Mouse (Mus musculus) neural tube, embryonic 13.5 days (tissue): Measurements from ENCODE around the gene Nenf. TPM values are rescaled to one million over a fixed set of nuclear protein-coding genes. Genes with fewer than 3 reads are reported as not detected.

Experiments used
- ATAC-seq: fragments of 200-750 bp; cut with Nextera tagmentation; 2 replicates; pipeline ENCODE4 v1.8.0; 2017; ENCODE audit warnings: low read depth, mild to moderate bottlenecking, moderate TSS enrichment, moderate library complexity
- H3K27ac ChIP-seq: fragments of 300-500 bp; sonication (generic); replicated peaks from 2 replicates; pipeline ENCODE4 v1.5.1; 2015; ENCODE audit warnings: moderate library complexity, mild to moderate bottlenecking, inconsistent platforms
- H3K27me3 ChIP-seq: fragments of 300-500 bp; sonication (generic); 2 replicates; pipeline ENCODE4 v1.6.1; 2015; ENCODE audit warnings: mild to moderate bottlenecking, inconsistent platforms
- H3K36me3 ChIP-seq: fragments of 300-500 bp; sonication (generic); 2 replicates; pipeline ENCODE4 v1.6.1; 2015; ENCODE audit warnings: mild to moderate bottlenecking, inconsistent platforms
- H3K4me1 ChIP-seq: fragments of 300-500 bp; sonication (generic); replicated peaks from 2 replicates; pipeline ENCODE4 v1.6.1; 2015; ENCODE audit warnings: inconsistent platforms
- H3K4me2 ChIP-seq: fragments of 300-500 bp; sonication (generic); 2 replicates; pipeline ENCODE4 v1.6.1; 2015; ENCODE audit warnings: inconsistent platforms, mild to moderate bottlenecking, moderate library complexity
- H3K4me3 ChIP-seq: fragments of 300-500 bp; sonication (generic); 2 replicates; pipeline ENCODE4 v1.5.1; 2015; ENCODE audit warnings: mild to moderate bottlenecking, inconsistent platforms
- H3K9ac ChIP-seq: fragments of 300-500 bp; sonication (generic); 2 replicates; pipeline ENCODE4 v1.6.1; 2015; ENCODE audit warnings: moderate library complexity, mild to moderate bottlenecking, inconsistent platforms
- H3K9me3 ChIP-seq: fragments of 300-500 bp; sonication (generic); 2 replicates; pipeline ENCODE4 v1.6.1; 2016; ENCODE audit warnings: inconsistent platforms
- WGBS: fragments of 180-500 bp; shearing (Covaris S2); methylation state at CpG from one replicate; pipeline ENCODE4 v1.1.7; 2015; 5-methylcytosine and 5-hydroxymethylcytosine counted together
- polyA plus RNA-seq: library from polyadenylated mRNA; unstranded; fragments of >200 nt; fragmentation: Nextera tagmentation; extraction: Ambion mirVana; gene quantifications from 2 replicates; pipeline ENCODE4 v1.2.1, GENCODE M21; 2015

The Nenf gene
- polyA plus RNA-seq, 1 experiment from 2014 or later: 121 TPM

DNA sequence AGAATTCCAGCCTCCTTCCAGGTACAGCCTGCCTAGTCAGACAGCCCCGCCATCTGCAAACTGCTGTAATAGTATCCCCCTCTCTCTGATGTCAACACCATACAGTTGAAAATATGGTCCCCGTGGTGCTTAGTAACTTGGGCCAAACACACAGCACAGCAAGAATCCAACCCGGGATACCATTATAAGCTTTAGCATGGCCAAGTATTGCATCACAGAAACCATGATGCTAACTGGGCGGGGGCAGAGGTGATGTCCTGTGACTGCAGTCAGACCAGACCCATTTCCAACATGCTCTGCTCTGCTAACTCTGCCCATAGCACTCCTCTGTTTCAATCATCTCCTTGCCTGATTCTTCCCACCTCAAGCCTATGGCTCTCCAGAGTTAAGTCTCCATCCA lies 4.1 kb downstream of the Nenf start:
- WGBS: 89% methylated on average over 4 of the region's 4 CpGs

DNA sequence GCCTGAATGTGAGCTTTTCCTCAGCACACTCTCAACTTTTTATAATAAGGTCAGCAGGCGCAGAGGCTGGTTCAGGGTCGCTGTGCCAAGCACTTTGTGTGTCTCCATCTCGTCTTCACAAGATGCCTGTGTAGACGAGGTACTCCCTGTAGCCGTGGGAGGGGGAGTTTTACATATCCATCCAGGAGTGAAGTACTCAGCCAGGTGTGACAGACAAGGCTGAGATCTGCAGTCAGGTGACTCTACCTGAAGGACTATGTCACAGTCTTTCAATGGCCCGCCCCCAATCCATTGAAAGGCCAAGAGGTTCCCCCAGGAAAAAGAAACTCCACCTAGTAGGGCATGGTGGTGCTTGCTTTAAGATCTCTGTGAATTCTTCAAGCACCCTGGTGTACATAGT lies 4.8 kb downstream of the Nenf start:
- Histone ChIP-seq H3K4me2 (peak overlapping the region; percentile 52), H3K4me3 (peak overlapping the region; percentile 44; the same call in 1 of the 2 replicates), H3K36me3 (peaks cover 6% of the 10 kb centered on the region), H3K4me1 (peaks cover 15% of the 10 kb centered on the region), H3K9me3 (no peaks in the 10 kb centered on the region), H3K27ac (no peak overlapping the region), H3K27me3 (no peaks in the 10 kb centered on the region), H3K9ac (no peak overlapping the region)
- 75% methylated on average over 6 of the region's 6 CpGs for WGBS
- ATAC-seq: no peak

More for the DNA sequence above, 4.1 kb downstream of the Nenf start:
- Histone ChIP-seq H3K9ac (no peak overlapping the region), H3K27ac (no peak overlapping the region), H3K36me3 (peaks cover 4% of the 10 kb centered on the region; the same call in 1 of the 2 replicates), H3K9me3 (no peaks in the 10 kb centered on the region), H3K4me3 (no peak overlapping the region), H3K27me3 (no peaks in the 10 kb centered on the region), H3K4me2 (no peak overlapping the region), H3K4me1 (peaks cover 15% of the 10 kb centered on the region)
- ATAC-seq: no peak

DNA sequence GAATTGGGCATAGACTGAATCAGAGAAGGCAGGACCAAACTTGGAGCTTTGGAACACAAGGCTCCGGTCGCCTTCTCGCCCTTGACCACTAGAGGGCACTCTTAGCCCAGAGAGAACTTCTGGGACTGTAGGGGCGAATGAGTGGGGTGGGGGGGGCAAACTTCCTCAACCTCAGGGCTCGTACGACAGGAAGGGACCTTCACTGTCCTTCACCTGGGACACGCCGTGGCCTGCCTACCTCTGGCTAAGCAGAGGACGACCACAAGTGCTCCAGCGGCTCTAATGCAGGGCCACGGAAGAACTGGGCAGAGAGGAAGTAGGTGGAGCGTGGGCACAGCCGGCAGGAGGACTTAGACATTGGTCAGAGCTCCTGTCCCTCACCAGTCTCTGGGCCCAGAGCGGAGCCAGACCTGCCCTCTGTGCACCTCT lies 5.5 kb downstream of the Nenf start:
- Histone ChIP-seq H3K27ac (no peak overlapping the region), H3K4me2 (peak overlapping the region; percentile 52), H3K9me3 (no peaks in the 10 kb centered on the region), H3K4me1 (peaks cover 14% of the 10 kb centered on the region), H3K4me3 (peak overlapping the region; percentile 44), H3K36me3 (peaks cover 13% of the 10 kb centered on the region), H3K9ac (peak overlapping the region; percentile 67), H3K27me3 (no peaks in the 10 kb centered on the region)
- WGBS: 1% methylated on average over 14 of the region's 14 CpGs
- ATAC-seq: peak; percentile 83

DNA sequence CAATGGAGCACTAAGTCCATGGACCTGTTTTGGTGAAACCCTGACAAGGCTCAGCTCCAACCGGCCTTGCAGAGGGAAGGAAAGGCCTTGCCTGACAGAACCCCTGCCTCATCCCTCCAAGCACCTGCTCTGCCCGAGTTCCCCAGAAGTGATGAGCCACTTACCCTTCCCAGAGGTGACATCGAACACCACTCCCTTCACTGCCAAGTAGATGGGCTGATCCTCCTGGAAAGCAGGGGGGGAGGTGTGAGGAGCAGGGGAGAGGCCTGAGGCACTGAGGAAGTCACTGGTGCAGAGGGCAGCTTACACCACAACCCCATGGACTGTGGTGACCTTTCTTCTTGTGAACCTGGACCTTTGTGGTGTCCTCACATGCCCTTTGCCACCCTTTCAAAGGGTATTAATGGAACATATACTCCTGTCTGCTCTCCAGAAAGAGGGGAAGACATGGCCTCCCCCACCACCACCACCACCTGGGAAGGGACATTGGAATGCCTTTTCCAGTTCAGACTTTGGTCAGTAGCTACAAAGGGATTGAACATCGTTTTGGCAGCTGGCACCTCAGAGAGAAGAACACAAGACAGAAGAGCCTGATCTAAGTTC lies 6.6 kb downstream of the Nenf start:
- Histone ChIP-seq H3K4me3 (no peak overlapping the region), H3K4me2 (no peak overlapping the region), H3K27me3 (no peaks in the 10 kb centered on the region), H3K9me3 (no peaks in the 10 kb centered on the region), H3K27ac (no peak overlapping the region), H3K4me1 (peaks cover 7% of the 10 kb centered on the region; the same call in 1 of the 2 replicates), H3K36me3 (peaks cover 21% of the 10 kb centered on the region), H3K9ac (no peak overlapping the region)
- no peak for ATAC-seq
- 74% methylated on average over 4 of the region's 4 CpGs for WGBS

DNA sequence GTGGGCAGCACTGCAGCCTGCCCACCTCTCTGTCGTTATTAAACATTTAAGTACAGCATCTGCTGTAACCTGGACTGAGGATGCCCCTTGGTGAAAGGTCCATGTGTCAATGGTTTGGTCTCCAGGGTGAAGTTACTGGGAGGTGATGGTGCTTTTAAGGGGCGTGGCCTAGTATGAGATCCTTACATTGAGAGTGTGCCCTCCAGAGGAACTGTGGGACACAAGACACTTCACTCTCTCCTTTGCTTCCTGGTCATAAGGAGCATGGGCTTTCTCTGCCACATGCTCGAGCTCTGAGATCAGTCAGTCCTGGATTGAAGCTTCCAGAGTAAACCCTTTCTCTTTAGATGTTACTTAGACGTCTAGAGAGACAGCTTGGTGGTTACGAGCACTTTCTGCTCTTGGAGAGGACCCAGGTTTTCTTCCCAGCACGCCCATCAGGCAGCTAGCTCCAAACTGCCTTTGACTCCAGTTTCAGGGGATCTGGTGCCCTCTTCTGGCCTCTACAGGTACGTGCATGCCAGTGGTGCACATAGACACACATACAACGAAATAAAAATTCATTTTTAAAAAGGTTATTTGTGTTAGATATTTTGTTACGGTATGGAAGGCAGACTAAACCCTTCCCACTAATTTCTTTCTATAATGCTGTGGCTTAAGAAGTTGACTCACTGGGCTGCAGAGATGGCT lies 10.1 kb downstream of the Nenf start:
- H3K4me1 ChIP-seq: peaks cover 4% of the 10 kb centered on the region; the same call in 1 of the 2 replicates
- peaks cover 25% of the 10 kb centered on the region for H3K36me3 ChIP-seq
- no peaks in the 10 kb centered on the region for H3K9me3 ChIP-seq
- 84% methylated on average over 9 of the region's 9 CpGs for WGBS
- no peak overlapping the region for H3K9ac ChIP-seq
- ATAC-seq: no peak
- no peak overlapping the region for H3K4me2 ChIP-seq
- H3K27me3 ChIP-seq: no peaks in the 10 kb centered on the region
- no peak overlapping the region for H3K4me3 ChIP-seq
- H3K27ac ChIP-seq: no peak overlapping the region

DNA sequence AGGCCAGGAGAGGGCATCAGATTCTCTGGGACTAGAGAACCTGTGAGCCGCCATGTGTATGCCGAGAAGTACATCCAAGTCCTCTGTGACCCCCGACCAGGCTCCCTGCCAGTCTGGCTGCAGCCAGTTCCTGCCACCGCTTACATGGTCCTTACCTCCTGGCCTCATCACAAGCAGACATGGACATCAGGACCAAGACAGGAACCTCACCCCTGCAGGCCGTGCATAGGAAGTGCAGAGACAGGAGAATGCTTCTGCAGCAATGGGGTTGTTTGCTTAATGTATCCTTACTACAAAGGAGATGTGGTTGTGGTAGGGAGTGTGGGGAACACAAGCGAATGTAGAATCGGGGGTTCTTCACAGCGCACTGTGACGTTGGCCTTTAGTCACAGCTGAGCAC lies 11.7 kb downstream of the Nenf start:
- H3K27me3 ChIP-seq: no peaks in the 10 kb centered on the region
- no peaks in the 10 kb centered on the region for H3K4me1 ChIP-seq
- WGBS: 89% methylated on average over 9 of the region's 9 CpGs
- no peak for ATAC-seq
- H3K27ac ChIP-seq: no peak overlapping the region
- H3K9ac ChIP-seq: no peak overlapping the region
- H3K9me3 ChIP-seq: no peaks in the 10 kb centered on the region
- peaks cover 25% of the 10 kb centered on the region for H3K36me3 ChIP-seq
- no peak overlapping the region for H3K4me2 ChIP-seq
- no peak overlapping the region for H3K4me3 ChIP-seq

DNA sequence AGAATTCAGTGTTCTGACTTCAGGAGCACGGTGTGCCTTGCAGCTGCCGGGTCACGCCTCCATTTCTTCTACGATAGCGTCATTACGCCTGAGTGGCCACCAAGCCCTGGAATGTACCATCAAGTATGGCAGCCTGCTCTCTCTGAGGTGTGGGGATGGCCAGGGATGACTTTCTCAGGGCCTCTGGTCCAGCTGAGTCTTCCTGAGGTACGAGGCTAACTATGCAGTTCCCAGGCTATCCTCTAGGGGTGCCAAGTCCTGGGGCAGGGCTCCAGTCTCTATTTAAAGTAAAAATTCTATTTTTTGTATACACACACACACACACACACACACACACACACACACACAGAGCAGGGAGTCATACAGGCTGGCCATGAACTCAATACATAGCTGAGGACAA lies 12.4 kb downstream of the Nenf start:
- Histone ChIP-seq H3K9ac (no peak overlapping the region), H3K27me3 (no peaks in the 10 kb centered on the region), H3K9me3 (no peaks in the 10 kb centered on the region), H3K27ac (no peak overlapping the region), H3K4me1 (no peaks in the 10 kb centered on the region), H3K4me3 (no peak overlapping the region), H3K36me3 (peaks cover 25% of the 10 kb centered on the region), H3K4me2 (no peak overlapping the region)
- ATAC-seq: no peak
- WGBS: 60% methylated on average over 7 of the region's 7 CpGs

DNA sequence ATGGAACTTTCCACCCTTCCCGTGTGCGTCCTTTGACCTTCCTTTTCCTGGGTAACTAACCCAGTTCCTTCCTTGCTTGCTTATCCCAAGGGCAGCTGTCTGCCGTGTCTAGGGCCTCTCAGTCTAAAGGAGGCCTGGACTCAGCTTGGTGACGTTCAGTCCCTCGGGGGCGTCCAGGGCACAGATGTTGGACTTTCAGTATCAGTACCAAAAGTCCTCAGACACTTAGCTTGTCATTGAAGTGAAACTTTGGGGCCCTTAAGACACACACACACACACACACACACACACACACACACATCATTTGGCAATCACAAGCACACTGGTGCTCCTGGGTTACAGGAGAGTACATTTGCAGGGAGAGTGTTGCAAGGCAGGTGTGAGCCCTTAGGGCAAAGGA lies 13.8 kb downstream of the Nenf start:
- H3K9ac ChIP-seq: no peak overlapping the region
- peaks cover 21% of the 10 kb centered on the region for H3K36me3 ChIP-seq
- no peaks in the 10 kb centered on the region for H3K27me3 ChIP-seq
- no peak overlapping the region for H3K4me2 ChIP-seq
- no peaks in the 10 kb centered on the region for H3K4me1 ChIP-seq
- H3K27ac ChIP-seq: no peak overlapping the region
- no peak overlapping the region for H3K4me3 ChIP-seq
- 78% methylated on average over 6 of the region's 6 CpGs for WGBS
- H3K9me3 ChIP-seq: no peaks in the 10 kb centered on the region
- ATAC-seq: no peak

DNA sequence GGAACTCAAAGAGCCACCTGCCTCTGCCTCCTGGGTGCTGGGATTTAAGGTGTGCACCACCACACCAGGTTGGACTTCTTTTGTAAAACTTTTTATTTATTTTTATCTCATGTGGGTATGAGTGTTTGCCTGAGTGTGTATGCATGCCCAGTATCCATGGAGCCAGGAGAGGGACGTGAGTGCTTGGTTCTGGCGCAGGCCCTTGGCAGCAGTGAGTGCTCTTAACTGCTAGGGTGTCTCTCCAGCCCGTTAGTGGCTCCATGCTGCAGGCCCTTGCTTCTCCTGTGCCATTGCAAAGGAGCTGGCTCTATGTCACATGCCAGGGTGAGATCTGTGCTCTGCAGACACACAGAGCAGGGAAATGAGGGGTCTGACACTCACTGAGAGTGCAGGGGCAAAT lies 14.3 kb downstream of the Nenf start:
- Histone ChIP-seq H3K4me3 (no peak overlapping the region), H3K9me3 (no peaks in the 10 kb centered on the region), H3K4me1 (no peaks in the 10 kb centered on the region), H3K36me3 (peaks cover 21% of the 10 kb centered on the region), H3K9ac (no peak overlapping the region), H3K27ac (no peak overlapping the region), H3K4me2 (no peak overlapping the region), H3K27me3 (no peaks in the 10 kb centered on the region)
- ATAC-seq: no peak
- 79% methylated on average over 3 of the region's 3 CpGs for WGBS

DNA sequence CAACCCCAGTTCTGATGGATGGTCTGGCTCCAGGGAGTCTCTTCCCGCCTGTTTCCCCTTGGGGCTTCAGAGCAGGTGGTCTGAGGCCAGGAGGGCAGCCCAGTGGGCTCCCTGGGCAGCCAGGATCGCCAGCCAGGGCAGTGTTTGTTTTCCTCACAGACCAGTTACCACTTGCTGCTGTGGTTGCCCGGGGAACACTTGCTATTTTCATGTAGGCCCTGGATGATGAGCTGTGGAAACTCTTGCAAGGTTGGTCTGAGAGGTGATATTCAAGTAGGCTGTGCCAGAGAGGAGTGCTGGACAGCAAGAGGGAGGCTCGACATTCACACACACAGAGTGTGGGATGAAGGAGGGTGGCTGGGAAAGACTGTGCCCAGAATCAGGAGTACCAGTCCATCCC lies 16.1 kb downstream of the Nenf start:
- H3K9me3 ChIP-seq: no peaks in the 10 kb centered on the region
- no peaks in the 10 kb centered on the region for H3K4me1 ChIP-seq
- H3K4me2 ChIP-seq: no peak overlapping the region
- no peak overlapping the region for H3K27ac ChIP-seq
- 38% methylated on average over 4 of the region's 4 CpGs for WGBS
- no peak overlapping the region for H3K4me3 ChIP-seq
- H3K36me3 ChIP-seq: peaks cover 8% of the 10 kb centered on the region
- no peak for ATAC-seq
- no peak overlapping the region for H3K9ac ChIP-seq
- H3K27me3 ChIP-seq: no peaks in the 10 kb centered on the region

DNA sequence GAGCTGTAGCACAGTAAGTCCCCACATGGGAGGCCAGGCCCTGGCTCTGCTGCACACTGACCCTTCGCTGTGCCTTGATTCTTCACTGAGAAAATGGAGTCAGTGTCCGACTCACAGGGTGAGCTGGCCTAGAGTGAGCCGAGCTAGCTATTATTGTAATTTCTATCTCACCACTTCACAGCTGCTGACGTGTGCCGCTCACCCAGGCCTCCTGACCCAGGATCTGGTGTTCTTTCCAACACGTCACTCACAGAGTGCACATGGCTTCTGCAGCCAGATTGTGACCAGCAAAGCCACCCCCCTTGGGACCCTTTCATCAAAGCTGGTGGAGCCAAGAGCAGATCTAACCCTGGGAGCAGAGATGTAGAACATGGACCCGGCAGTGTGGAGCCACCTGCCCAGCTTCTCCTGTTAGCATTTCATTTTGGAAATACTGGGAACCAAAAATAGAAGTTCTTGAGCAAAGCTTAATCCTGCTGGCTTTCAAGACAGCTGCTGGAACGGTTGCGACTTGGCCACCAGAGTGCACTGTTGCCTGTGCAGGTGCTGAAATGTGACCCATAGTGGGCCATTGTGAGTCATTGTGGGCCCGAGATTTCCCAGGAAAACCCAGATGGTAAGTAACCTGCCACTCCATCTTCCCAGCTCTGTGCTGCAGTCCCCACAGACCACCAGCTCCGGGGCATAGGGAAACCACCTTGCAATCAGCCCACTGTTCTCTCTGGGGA lies 18.6 kb downstream of the Nenf start:
- Histone ChIP-seq H3K4me2 (no peak overlapping the region), H3K4me1 (no peaks in the 10 kb centered on the region), H3K4me3 (no peak overlapping the region), H3K27ac (no peak overlapping the region), H3K9ac (no peak overlapping the region), H3K27me3 (no peaks in the 10 kb centered on the region), H3K36me3 (no peaks in the 10 kb centered on the region), H3K9me3 (no peaks in the 10 kb centered on the region)
- no peak for ATAC-seq
- 53% methylated on average over 11 of the region's 11 CpGs for WGBS

DNA sequence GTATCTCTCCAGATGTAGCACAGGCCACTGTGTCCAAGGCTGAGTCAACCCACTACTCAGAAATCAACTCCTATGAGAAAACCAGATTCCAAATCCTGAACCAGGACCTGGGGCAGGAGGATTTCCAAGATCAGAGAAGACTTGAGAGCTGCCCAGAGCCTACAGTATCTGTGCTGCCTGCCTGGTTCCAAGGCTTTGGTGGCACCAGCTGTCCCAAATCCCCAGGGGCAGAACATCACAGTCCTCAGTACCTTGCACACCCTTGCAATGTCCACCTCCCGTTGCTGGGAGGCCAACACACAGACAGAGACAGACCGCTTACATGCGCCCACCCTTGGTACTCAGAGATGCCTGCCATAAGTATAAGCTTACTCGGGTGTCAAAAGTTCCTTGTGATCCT lies 19.7 kb downstream of the Nenf start:
- H3K36me3 ChIP-seq: no peaks in the 10 kb centered on the region
- no peaks in the 10 kb centered on the region for H3K4me1 ChIP-seq
- H3K4me3 ChIP-seq: no peak overlapping the region
- H3K9me3 ChIP-seq: no peaks in the 10 kb centered on the region
- no peaks in the 10 kb centered on the region for H3K27me3 ChIP-seq
- H3K4me2 ChIP-seq: no peak overlapping the region
- no peak overlapping the region for H3K9ac ChIP-seq
- WGBS: 91% methylated on average over 4 of the region's 4 CpGs
- H3K27ac ChIP-seq: no peak overlapping the region
- no peak for ATAC-seq
